Mouse (Mus musculus) stomach, postnatal 0 days (tissue): ENCODE measurements around the gene Pbx2.

Experiments
- CTCF ChIP-seq: IDR thresholded peaks from 2 replicates; pipeline ENCODE4 v1.5.1; 2016; ENCODE audit warnings: antibody characterized with exemption, low read depth, mild to moderate bottlenecking, moderate library complexity
- EP300 ChIP-seq: optimal IDR thresholded peaks from 2 replicates; pipeline ENCODE3; 2016; ENCODE audit warnings: antibody characterized with exemption

- TF ChIP-seq CTCF (no peak), EP300 (no peak)
Observed at GRCm38 (mm10) chr17:34644608-34645007, 53.5 kb downstream of the Pbx2 start, which contains the start of gene Fkbpl.
